Mouse (Mus musculus) adrenal gland (tissue): ENCODE results near the gene Hist1h2ah.

Source experiments
- intact Hi-C: fragments of 180-260 bp; cut with DNase I; formaldehyde crosslinking; loops from one replicate; pipeline ENCODE4 v1.15.1; 2025

Hist1h2ah gene

DNA sequence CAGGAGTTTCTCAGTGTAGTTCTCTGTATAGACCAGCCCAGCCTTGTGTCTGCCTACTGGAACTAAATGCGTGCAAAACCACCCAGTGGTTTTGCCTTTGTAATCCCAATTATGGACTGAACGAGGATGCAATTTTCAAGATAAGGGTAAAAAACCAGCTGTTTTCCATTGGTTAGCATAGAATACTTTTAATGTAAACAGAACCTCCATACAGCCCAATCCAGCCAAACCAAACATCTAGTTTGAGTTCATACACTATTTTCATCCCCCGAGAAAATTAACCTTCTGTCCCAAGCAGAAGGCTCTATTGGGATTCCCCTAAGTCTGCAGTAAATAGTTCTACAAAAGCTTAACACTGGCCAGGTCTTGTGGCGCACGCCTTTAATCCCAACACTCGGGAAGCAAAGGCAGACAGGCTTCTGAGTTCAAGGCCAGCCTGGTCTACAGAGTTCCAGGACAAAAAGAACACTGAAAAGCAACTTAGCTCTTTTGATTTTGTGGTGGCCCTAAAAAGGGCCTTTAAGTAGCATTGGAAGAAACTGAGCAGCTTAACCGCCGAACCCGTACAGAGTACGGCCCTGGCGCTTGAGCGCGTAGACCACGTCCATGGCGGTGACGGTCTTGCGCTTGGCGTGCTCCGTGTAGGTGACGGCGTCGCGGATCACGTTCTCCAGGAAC is 5.2 kb upstream of the Hist1h2ah start:
- intact Hi-C loops = loop anchor here (5.0 kb wide), 2 partner anchors 1647 to 1707 kb away; partner anchors contain the start of genes Hist1h2bb and Hist1h3c

DNA sequence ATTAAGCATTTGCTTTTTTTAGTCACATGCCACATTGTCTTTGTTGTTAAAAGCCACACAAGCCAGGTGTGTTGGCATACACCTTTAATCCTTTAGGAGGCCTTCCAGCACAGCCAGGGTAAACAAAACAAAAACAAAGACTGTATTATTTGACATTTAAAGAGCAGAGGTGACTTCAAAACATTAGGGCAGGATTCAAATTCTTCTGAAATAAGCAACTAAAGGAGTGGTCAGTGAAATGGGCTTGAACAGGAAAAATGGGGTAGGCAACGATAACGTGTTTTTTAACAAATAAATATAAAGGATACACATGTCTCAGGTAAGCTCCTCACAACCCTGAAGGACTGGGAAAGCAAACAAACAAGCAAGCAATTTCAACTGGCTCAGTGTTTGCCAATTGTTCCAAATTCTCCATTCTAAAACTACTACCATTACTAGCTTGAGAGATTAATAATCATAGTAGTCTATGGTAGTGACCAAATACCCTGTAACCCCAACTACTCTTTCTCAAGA is 4.6 kb upstream of the Hist1h2ah start:
- intact Hi-C loops = loop anchor here (5.0 kb wide), 2 partner anchors 1647 to 1707 kb away; partner anchors contain the start of genes Hist1h2bb and Hist1h3c

DNA sequence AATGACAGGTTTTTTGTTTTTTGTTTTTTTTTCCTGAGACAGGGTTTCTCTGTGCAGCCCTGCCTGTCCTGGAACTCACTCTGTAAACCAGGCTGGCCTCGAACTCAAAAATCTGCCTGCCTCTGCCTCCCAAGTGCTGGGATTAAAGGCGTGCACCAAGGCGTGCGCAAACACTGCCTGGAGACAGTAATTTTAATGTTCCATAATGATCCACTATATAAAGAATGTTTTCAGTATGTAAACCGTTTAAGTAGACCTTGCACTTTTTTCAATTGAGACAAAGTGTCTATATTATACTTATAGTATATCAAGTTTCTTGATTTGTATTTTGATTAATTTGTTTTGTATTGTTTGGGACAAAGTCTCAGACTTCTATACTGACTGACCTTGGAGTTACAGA is 4.0 kb upstream of the Hist1h2ah start:
- intact Hi-C loops = no loop called here

DNA sequence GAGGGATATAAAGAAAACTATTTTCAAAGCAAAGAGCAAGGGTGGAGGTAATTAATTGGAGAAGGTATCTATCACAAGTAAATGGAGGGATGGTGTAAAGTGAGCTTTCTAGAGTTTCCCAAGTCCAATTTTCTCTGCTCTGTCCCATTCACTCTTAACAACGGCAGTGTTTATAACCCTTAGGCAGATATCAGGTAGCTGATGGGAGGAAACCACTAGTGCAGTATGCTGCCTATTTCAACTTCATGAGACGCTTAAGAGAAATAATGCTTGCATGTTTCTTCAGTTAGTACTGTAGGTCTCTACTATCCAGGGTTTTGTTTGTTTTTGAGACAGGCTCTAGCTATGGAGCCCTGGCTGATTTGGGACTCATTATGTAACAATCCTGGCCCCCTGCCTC is 2.0 kb upstream of the Hist1h2ah start:
- intact Hi-C loops = no loop called here

DNA sequence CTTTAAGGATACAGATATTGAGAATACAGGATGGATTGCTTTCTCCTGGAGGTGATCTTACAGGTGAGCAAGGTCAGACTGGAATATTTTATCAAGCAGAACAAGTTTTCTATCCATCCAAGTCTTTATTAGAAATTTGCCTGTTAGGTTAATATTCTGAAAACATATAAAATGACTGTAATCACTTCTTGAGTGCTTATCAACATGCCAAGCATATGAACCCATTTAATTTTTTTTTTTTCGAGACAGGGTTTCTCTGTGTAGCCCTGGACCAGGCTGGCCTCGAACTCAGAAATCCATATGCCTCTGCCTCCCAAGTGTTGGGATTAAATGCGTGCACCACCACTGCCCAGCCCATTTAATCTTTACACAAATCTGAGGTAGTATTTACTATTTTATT is 1.6 kb upstream of the Hist1h2ah start:
- intact Hi-C loops = no loop called here

DNA sequence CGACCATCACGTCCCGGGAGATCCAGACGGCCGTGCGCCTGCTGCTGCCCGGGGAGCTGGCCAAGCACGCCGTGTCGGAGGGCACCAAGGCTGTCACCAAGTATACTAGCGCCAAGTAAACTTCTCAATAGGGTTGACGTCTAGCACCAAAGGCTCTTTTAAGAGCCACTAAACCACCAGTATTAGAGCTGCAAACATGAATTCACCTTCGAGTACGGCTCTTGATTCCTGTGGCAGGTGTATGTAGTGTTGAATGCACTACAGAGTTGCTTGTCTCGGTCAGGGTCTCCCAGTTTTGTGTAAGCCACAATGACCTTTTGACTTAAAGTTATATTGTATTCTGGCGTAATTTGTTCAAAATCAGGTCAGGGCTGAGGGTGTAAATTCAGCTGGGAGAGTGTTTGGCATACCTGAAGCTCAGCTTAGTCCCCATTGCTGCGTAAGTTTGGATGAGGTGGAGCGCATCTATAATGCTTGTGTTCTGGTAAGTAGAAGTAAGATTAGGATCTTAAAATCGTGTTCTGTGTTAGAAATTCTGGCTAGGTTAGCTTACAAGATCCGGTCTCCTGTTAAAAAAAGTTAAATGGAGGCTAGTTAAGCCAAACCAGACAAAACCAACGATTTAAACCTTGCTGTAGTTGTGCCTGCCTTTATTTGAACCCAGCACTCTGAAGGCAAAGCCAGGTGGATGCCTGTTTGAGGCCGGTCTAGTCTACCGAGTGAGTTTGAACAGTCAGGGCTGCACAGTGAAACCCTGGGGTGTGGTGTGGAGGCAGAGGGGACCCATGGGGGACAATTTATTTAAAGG is 985 bp upstream of the Hist1h2ah start:
- intact Hi-C loops = no loop called here

DNA sequence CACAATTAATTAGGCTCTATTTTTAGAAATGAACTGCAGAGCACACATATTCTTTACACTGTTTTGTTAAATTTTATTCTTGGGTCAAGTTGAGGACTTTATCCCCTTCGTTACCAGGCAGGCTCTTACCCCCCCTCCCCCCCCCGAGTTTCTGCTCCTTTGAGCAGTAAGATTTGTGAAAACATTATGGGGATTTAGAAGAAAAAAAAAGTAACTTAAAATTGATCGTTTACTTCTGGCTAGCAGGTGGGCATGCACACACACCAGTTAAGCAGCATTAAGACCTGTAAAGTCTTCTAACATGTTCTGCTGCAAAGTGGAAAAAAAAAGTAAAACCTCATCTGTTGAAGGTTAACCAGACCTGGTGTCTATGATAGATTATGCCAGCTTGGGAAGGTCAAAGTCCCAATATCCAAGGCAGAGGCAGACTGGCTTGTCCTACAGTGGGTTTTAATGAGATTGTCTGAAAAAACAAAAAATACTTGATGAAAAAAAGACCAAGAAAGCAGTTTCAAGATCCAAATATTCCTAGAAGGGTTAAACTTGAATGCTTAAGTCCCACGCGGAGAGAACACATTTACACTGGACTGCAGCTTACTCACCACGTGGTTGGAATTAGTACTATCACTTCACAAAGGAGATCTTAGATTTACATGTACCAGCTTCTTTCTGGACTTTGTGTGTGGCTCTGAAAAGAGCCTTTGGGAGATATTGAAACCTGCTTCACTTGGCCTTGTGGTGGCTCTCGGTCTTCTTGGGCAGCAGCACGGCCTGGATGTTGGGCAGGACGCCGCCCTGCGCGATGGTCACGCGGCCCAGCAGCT is 713 bp downstream of the Hist1h2ah start:
- intact Hi-C loops = loop anchor here (5.0 kb wide), 1 partner anchor 1493 kb away; no protein-coding TSS in a partner anchor

DNA sequence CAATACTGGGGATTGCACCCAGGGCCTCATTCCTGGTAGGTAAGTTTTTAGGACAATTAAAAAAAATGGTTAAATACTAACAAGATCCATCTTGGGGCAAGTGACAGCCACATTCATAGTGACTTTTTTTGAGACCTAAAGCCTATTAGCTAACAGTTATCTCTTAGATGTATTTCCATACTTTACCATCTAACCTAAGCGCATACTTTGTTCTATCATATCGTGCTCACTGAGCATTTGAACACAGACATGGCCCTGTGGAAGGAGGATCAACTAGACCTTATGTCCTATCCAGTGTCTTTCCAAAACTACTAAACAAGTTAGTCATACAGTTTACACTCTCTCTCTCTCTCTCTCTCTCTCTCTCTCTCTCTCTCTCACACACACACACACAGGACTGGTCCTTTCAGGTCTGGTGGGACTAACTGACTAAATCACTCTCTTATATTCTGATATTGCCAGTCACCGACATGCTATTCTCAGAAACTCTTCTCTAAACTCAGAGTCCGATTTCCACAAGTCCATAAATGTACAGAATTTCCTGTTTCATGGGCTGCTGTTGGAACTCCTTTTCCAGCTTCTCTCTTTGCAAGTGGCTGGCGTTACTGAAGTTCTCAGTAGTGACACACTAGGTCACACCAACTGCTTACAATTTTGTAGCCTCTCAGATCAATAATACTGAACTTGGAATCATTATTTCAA is 1.5 kb downstream of the Hist1h2ah start:
- intact Hi-C loops = loop anchor here (5.0 kb wide), 1 partner anchor 1493 kb away; no protein-coding TSS in a partner anchor

DNA sequence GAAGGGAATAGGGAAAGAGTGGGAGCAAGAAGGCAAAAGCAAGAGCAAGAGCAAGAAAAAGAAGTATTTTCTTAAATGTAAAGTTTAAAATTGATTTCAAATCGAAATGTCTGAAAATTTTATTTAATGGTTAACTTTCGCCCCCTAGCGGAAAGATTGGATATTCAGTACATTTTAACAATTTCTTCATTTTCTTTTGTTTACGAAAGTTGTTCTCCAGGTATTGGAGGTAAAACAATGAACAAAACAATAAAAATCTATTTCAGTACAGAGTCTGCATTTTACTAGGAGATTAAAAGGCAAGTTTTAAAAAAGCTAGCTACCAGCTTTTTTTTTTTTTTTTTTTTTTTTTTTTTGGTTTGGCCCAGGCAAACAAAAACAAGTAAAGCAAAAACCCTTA is 4.9 kb downstream of the Hist1h2ah start:
- intact Hi-C loops = loop anchor here (5.0 kb wide), 1 partner anchor 1497 kb away; no protein-coding TSS in a partner anchor

DNA sequence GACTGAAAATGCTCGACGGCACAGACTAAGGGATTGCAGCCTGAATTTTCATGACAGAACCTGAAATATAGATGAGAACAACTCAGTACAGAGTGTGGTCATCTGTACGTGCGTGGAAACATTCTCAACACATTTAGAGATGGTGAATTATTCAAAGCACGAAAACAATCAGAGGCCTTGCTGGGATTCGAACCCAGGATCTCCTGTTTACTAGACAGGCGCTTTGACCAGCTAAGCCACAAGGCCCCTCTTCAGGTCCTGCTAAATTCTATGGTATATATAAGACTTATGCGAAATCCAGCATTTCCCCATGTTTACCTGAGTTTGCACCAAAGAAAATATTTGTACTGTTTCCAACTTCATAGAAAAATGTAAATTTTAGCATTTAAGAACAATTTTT is 5.4 kb downstream of the Hist1h2ah start:
- intact Hi-C loops = loop anchor here (1.0 to 10.0 kb wide), 5 partner anchors 56 to 1497 kb away; no protein-coding TSS in a partner anchor

DNA sequence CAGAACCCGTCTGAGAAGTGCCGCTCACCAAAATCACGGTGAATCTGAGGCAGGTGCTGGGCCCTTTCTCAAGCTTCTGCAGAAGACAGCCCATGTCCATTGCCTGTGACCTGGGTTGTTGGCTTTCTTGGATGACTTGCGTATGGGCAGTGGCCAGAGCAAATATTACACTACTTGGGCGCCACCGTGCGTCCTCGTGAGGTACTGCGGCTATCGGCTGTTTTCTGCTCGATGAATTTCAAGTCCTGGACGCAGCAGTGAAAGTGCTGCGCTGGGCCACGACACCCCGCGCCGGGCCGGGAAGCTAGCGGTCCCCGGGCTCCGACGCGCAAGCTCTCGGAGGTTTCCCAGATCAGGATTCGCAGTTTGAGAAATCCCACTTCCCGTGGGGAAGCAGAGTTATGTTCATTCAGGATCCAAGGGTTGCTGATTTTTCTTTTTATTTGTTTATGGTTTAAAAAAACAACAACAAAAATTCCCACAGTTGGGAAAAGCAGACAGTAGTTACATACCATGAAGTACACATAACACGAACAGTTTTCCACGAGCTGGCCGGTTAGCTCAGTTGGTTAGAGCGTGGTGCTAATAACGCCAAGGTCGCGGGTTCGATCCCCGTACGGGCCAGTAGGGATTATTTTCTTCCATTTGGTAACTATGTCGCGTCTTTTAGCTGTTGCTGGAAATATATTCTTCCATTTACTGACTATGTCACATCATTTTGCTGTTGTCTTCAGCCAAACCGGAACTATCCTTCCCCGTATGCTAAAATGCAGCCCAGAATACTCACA is 6.5 kb downstream of the Hist1h2ah start:
- intact Hi-C loops = loop anchor here (1.0 to 10.0 kb wide), 4 partner anchors 55 to 864 kb away; no protein-coding TSS in a partner anchor

DNA sequence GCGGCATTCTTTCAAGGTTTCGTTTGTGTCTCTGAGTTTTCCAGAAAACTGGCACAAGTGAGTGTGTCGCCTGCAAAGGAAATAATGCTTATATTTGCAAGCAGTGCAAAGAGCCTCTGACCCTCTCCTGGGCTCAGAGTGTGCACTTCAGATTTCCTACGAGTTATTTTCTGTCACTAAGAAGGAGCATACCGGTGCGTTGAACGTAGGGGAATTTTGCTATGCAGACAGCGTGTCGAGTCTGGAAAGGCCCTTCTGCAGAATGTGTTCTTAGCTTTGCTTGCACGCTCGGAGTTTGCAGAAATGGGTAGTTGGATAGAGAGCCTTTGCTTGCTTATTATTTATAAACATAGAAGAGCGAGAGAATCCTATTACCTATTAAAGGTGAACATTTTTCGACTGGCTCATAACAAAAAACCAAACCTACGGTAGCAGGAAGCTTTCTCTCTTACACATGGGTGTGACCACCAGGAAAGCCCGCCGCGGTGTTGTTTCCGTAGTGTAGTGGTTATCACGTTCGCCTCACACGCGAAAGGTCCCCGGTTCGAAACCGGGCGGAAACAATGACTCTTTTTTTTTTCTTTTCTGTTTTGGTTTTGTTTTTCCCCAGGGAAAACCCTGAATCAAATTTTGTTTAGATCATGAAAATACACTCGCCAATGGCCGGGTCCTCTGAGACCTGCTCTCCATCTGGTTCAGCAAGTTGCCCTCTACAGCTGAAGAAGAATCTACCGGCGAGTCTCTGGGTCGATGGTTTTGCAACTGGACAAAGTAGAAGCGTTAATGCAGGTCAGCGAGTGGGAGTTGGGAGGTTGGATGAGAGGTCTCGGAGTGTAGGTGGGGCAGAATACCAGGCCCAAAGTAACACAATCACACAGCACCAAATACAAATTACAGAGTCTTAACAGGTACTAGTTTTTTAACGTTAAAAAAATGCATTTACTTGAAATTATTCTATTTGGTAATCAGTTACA is 9.0 kb downstream of the Hist1h2ah start:
- intact Hi-C loops = loop anchor here (5.0 to 10.0 kb wide), 3 partner anchors 84 to 862 kb away; no protein-coding TSS in a partner anchor

DNA sequence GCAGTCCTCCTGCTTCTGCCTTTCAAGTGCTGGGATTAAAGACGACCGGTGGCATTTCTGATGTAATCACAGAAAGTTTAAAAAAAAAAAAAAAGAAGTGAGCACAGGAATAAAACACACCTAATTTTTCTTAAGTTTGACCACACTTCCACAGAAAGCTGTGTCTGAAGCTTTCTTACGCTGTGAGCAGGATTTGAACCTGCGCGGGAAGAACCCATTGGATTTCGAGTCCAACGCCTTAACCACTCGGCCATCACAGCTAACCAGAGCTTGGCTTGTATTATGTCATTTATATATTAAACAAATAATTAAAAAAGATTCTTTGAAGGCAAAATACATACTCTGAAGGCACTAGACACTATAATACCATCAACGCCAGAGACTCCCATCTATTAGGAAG is 13.1 kb downstream of the Hist1h2ah start:
- intact Hi-C loops = loop anchor here (5.0 to 10.0 kb wide), 2 partner anchors 857 to 1430 kb away; no protein-coding TSS in a partner anchor

DNA sequence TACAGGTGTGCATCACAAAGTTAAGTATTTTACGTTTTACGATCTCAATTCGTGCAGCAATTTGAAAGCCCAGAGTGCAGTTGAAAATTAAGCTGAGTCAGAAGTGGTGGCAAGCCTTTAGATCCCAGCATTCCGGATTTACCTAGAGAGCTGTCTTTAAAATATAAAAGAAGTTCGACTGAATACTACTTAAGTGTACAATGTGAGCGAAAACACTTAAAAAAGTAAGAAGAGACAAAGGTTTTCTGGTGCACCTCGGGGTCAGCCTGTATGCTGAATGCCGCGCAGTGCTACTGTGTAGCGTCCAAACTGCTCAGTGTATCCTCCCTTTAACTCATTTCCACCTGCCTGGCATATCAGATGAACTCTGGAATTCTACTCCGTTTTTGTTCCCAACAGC is 13.8 kb downstream of the Hist1h2ah start:
- intact Hi-C loops = loop anchor here (5.0 to 10.0 kb wide), 2 partner anchors 857 to 1431 kb away; no protein-coding TSS in a partner anchor

DNA sequence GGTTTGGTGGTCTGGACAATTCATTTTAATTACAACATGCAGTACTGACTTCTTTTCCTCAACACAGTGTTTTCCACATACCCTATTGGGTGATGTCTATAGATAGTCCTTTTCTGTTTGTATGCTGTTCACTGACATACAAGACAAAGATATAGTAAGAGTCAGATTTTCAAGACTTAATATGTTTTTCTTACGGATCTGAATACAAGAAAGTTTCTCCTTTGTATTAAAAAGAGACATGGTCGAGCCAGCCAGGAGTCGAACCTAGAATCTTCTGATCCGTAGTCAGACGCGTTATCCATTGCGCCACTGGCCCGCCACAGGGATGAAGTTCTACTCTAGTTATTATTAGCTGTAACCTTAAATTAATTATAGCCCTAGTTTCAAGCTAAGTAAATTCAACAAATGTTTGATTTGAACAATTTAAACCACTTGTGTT is 14.4 kb downstream of the Hist1h2ah start:
- intact Hi-C loops = loop anchor here (5.0 to 10.0 kb wide), 2 partner anchors 856 to 1431 kb away; no protein-coding TSS in a partner anchor

DNA sequence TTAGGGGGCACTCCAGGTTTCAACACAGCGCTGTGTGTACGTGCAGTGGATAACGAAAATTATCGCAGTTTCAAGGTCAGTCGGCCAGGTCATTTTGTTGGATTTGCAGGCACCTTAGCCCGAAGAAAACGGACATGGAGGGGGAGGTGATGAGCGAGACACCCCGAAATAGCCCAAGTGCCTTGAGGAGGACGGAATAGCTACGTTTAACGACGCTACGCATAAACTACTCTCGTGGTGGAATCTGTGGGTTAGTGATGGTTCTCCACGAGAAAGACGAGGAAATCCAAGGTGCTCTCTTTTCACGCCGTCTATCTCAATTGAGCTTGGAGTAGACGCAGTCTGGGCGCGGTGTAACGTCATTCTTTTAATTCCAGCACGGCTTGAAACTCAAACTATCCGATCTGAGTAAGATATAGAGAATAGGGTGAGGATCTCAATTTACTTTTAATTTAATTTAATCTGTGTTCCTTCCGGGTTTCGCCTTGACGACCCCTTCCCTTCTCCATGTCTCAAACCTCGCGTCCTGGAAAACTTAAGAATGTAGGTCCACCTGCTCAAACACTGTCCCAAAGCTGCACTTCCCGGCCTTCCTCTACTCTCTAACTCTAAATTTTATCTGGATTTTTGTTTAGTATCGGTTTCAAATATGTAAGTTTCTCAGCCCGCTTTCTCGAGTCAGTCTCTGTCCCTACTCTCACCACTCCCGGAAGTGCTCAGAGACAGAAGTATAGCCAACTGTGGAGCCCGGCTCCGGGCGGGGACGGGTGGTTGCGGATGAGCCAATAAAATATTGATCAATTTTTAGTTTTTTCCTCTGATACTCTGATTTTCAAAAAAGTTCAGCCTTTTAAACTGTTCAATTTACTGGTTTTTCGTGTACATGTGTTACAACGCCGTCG is 15.2 kb downstream of the Hist1h2ah start:
- intact Hi-C loops = loop anchor here (5.0 to 10.0 kb wide), 3 partner anchors 855 to 1497 kb away; no protein-coding TSS in a partner anchor
